Mouse (Mus musculus): Measurements from ENCODE around the gene Abhd14a. TPM values are rescaled to one million over a fixed set of nuclear protein-coding genes. Genes with fewer than 3 reads are reported as not detected.

Abhd14a gene
- polyA plus RNA-seq, 1 experiment: 34.4 TPM

- TF ChIP-seq POLR2A (IDR thresholded peaks at IDR 0.05; ENCODE audit: borderline replicate concordance, extremely low read depth, low read depth, low read length): peak; percentile 60; the same call in 1 of the 2 replicates
- TF ChIP-seq CTCF (IDR thresholded peaks at IDR 0.05; ENCODE audit: insufficient read depth, low read length): no peak
- 30% methylated on average over 5 of the region's 5 CpGs for WGBS
- H3K4me1 ChIP-seq (ENCODE audit: control insufficient read depth, insufficient read depth, low read length): peaks cover 8% of the 10 kb centered on the region; the same call in 1 of the 2 replicates
- H3K4me3 ChIP-seq (replicated peaks; ENCODE audit: extremely low read depth, low read depth, low read length): peak overlapping the region; percentile 15
- no peak for DNase-seq
Observed at GRCm38 (mm10) chr9:106471892-106472291, 24.4 kb upstream of the Abhd14a start.

GRCm38 (mm10) chr9:106470991-106471750 lies 23.7 kb upstream of the Abhd14a start:
- 75% methylated on average over 14 of the region's 14 CpGs for WGBS
- H3K4me1 ChIP-seq (ENCODE audit: control insufficient read depth, insufficient read depth, low read length): peaks cover 8% of the 10 kb centered on the region; the same call in 1 of the 2 replicates
- DNase-seq: no peak
- TF ChIP-seq POLR2A (IDR thresholded peaks at IDR 0.05; ENCODE audit: borderline replicate concordance, extremely low read depth, low read depth, low read length) (no peak), CTCF (IDR thresholded peaks at IDR 0.05; ENCODE audit: insufficient read depth, low read length) (no peak)
- no peak overlapping the region for H3K4me3 ChIP-seq (replicated peaks; ENCODE audit: extremely low read depth, low read depth, low read length)

- TF ChIP-seq POLR2A (IDR thresholded peaks at IDR 0.05; ENCODE audit: borderline replicate concordance, extremely low read depth, low read depth, low read length) (no peak), CTCF (IDR thresholded peaks at IDR 0.05; ENCODE audit: insufficient read depth, low read length) (no peak)
Observed at GRCm38 (mm10) chr9:106469776-106470175, 22.3 kb upstream of the Abhd14a start.

GRCm38 (mm10) chr9:106469317-106469716 lies 21.8 kb upstream of the Abhd14a start:
- H3K4me1 ChIP-seq (ENCODE audit: control insufficient read depth, insufficient read depth, low read length): peaks cover 1% of the 10 kb centered on the region; the same call in 1 of the 2 replicates
- no peak for TF ChIP-seq CTCF (IDR thresholded peaks at IDR 0.05; ENCODE audit: insufficient read depth, low read length)
- no peak for TF ChIP-seq POLR2A (IDR thresholded peaks at IDR 0.05; ENCODE audit: borderline replicate concordance, extremely low read depth, low read depth, low read length)
- 52% methylated on average over 6 of the region's 6 CpGs for WGBS
- DNase-seq: no peak
- H3K4me3 ChIP-seq (replicated peaks; ENCODE audit: extremely low read depth, low read depth, low read length): no peak overlapping the region

More at GRCm38 (mm10) chr9:106469776-106470175, 22.3 kb upstream of the Abhd14a start:
- Histone ChIP-seq H3K4me3 (replicated peaks; ENCODE audit: extremely low read depth, low read depth, low read length) (no peak overlapping the region), H3K4me1 (ENCODE audit: control insufficient read depth, insufficient read depth, low read length) (peaks cover 4% of the 10 kb centered on the region; the same call in 1 of the 2 replicates)
- 49% methylated on average over 9 of the region's 9 CpGs for WGBS
- DNase-seq: no peak

- Histone ChIP-seq H3K4me1 (ENCODE audit: control insufficient read depth, insufficient read depth, low read length) (no peaks in the 10 kb centered on the region), H3K4me3 (replicated peaks; ENCODE audit: extremely low read depth, low read depth, low read length) (no peak overlapping the region)
- DNase-seq: no peak
- TF ChIP-seq CTCF (IDR thresholded peaks at IDR 0.05; ENCODE audit: insufficient read depth, low read length): no peak
- no peak for TF ChIP-seq POLR2A (IDR thresholded peaks at IDR 0.05; ENCODE audit: borderline replicate concordance, extremely low read depth, low read depth, low read length)
- WGBS: 93% methylated on average over 7 of the region's 7 CpGs
Observed at GRCm38 (mm10) chr9:106467746-106468145, 20.3 kb upstream of the Abhd14a start.

- WGBS: 83% methylated on average over 6 of the region's 6 CpGs
- TF ChIP-seq POLR2A (IDR thresholded peaks at IDR 0.05; ENCODE audit: borderline replicate concordance, extremely low read depth, low read depth, low read length): no peak
- TF ChIP-seq CTCF (IDR thresholded peaks at IDR 0.05; ENCODE audit: insufficient read depth, low read length): no peak
- Histone ChIP-seq H3K4me3 (replicated peaks; ENCODE audit: extremely low read depth, low read depth, low read length) (no peak overlapping the region), H3K4me1 (ENCODE audit: control insufficient read depth, insufficient read depth, low read length) (no peaks in the 10 kb centered on the region)
- DNase-seq: no peak
Observed at GRCm38 (mm10) chr9:106466721-106467120, 19.2 kb upstream of the Abhd14a start.

- TF ChIP-seq CTCF (IDR thresholded peaks at IDR 0.05; ENCODE audit: insufficient read depth, low read length): no peak
- TF ChIP-seq POLR2A (IDR thresholded peaks at IDR 0.05; ENCODE audit: borderline replicate concordance, extremely low read depth, low read depth, low read length): no peak
- WGBS: 34% methylated on average over 26 of the region's 26 CpGs
- Histone ChIP-seq H3K4me1 (ENCODE audit: control insufficient read depth, insufficient read depth, low read length) (no peaks in the 10 kb centered on the region), H3K4me3 (replicated peaks; ENCODE audit: extremely low read depth, low read depth, low read length) (peak within 1 kb of the TSS; percentile 42)
- DNase-seq: no peak
Observed at GRCm38 (mm10) chr9:106465571-106466200, 18.2 kb upstream of the Abhd14a start, which contains the start of gene Gpr62. Gpr62 (minus strand) TSS chr9:106465938.

GRCm38 (mm10) chr9:106464751-106465541 lies 17.5 kb upstream of the Abhd14a start:
- Histone ChIP-seq H3K4me3 (replicated peaks; ENCODE audit: extremely low read depth, low read depth, low read length) (peak overlapping the region; percentile 42), H3K4me1 (ENCODE audit: control insufficient read depth, insufficient read depth, low read length) (no peaks in the 10 kb centered on the region)
- WGBS: 5% methylated on average over 98 of the region's 99 CpGs
- no peak for TF ChIP-seq POLR2A (IDR thresholded peaks at IDR 0.05; ENCODE audit: borderline replicate concordance, extremely low read depth, low read depth, low read length)
- no peak for TF ChIP-seq CTCF (IDR thresholded peaks at IDR 0.05; ENCODE audit: insufficient read depth, low read length)
- no peak for DNase-seq
